Mouse (Mus musculus): ENCODE data around the gene Kcnb1.

GRCm38 (mm10) chr2:167181096-167181495 is 8.9 kb downstream of the Kcnb1 start:
- TF ChIP-seq GATA1 (IDR thresholded peaks at IDR 0.05; ENCODE audit: low read length), result no peak
- TF ChIP-seq TAL1 (IDR thresholded peaks at IDR 0.05; ENCODE audit: low read length), result no peak

Data from erythroblast, embryonic 14.5 days (primary cell).